Mouse (Mus musculus) midbrain, embryonic 10.5 days (tissue): ENCODE results near the gene Rps4x. TPM values are rescaled to one million over a fixed set of nuclear protein-coding genes. Genes with fewer than 3 reads are reported as not detected.
"Not testable (repeated sequence)": the region's sequence is repeated elsewhere in the genome, so short reads cannot be mapped to it uniquely, and the experiment has no call there.

Experiments used
- DNase-seq: peaks from one replicate; pipeline ENCODE4 v3.0.0-alpha.2; 2017; ENCODE audit warnings: low spot score
- H3K27ac ChIP-seq: fragments of 300-500 bp; sonication (generic); replicated peaks from 2 replicates; pipeline ENCODE4 v1.5.1; 2016; ENCODE audit warnings: mild to moderate bottlenecking
- H3K27me3 ChIP-seq: fragments of 300-500 bp; sonication (generic); 2 replicates; pipeline ENCODE4 v1.6.1; 2016; ENCODE audit warnings: low read depth, mild to moderate bottlenecking; ENCODE audit not compliant: poor library complexity, severe bottlenecking
- H3K36me3 ChIP-seq: fragments of 300-500 bp; sonication (generic); 2 replicates; pipeline ENCODE4 v1.6.1; 2016; ENCODE audit warnings: mild to moderate bottlenecking, moderate library complexity
- H3K4me1 ChIP-seq: fragments of 300-500 bp; sonication (generic); 2 replicates; pipeline ENCODE4 v1.6.1; 2016
- H3K4me3 ChIP-seq: fragments of 300-500 bp; sonication (generic); 2 replicates; pipeline ENCODE4 v1.5.1; 2016; ENCODE audit warnings: mild to moderate bottlenecking, moderate library complexity
- H3K9me3 ChIP-seq: fragments of 300-500 bp; sonication (generic); replicated peaks from 2 replicates; pipeline ENCODE4 v1.6.1; 2016; ENCODE audit warnings: mild to moderate bottlenecking
- WGBS: fragments of 180-500 bp; shearing (Covaris S2); methylation state at CpG from one replicate; pipeline ENCODE4 v1.1.7; 2016; 5-methylcytosine and 5-hydroxymethylcytosine counted together
- polyA plus RNA-seq: library from polyadenylated mRNA; unstranded; fragments of >200 nt; fragmentation: Nextera tagmentation; extraction: Ambion mirVana; gene quantifications from 2 replicates; pipeline ENCODE4 v1.2.1, GENCODE M21; 2016

Rps4x gene
- polyA plus RNA-seq, result 581 and 680 TPM in 2 replicates

- peak; percentile 85 for DNase-seq
- peaks cover 43% of the 10 kb centered on the region for H3K27me3 ChIP-seq
- H3K4me1 ChIP-seq, result peaks cover 30% of the 10 kb centered on the region
- peaks cover 38% of the 10 kb centered on the region for H3K36me3 ChIP-seq
- peak within 1 kb of the TSS; percentile 71 for H3K4me3 ChIP-seq
- H3K9me3 ChIP-seq, result no peaks in the 10 kb centered on the region
- 19% methylated on average over 37 of the region's 37 CpGs for WGBS
- peak within 1 kb of the TSS; percentile 93 for H3K27ac ChIP-seq
Observed at GRCm38 (mm10) chrX:102188712-102189497, at the start of gene Rps4x. Gene Rps4x, minus strand, starts transcription at chrX:102189394.

- DNase-seq, result peak; percentile 32
- Histone ChIP-seq H3K36me3 (no peaks in the 10 kb centered on the region), H3K27ac (no peak overlapping the region), H3K27me3 (peaks cover 3% of the 10 kb centered on the region; the same call in 1 of the 2 replicates), H3K4me1 (no peaks in the 10 kb centered on the region), H3K9me3 (no peaks in the 10 kb centered on the region), H3K4me3 (no peak overlapping the region)
- 21% methylated on average over 1 of the region's 1 CpGs for WGBS
Observed at GRCm38 (mm10) chrX:102219126-102219525, 29.9 kb upstream of the Rps4x start.

- WGBS, result 41% methylated on average over 9 of the region's 9 CpGs
- not testable (repeated sequence) for H3K27ac ChIP-seq, H3K4me1 ChIP-seq, H3K36me3 ChIP-seq, H3K4me3 ChIP-seq, H3K27me3 ChIP-seq, H3K9me3 ChIP-seq
- DNase-seq, result peak; percentile 34
Observed at GRCm38 (mm10) chrX:102215356-102215755, 26.2 kb upstream of the Rps4x start.

GRCm38 (mm10) chrX:102190840-102191239 lies 1.6 kb upstream of the Rps4x start:
- peaks cover 20% of the 10 kb centered on the region for H3K36me3 ChIP-seq
- H3K4me3 ChIP-seq, result no peak overlapping the region
- peaks cover 28% of the 10 kb centered on the region for H3K4me1 ChIP-seq
- 53% methylated on average over 1 of the region's 1 CpGs for WGBS
- DNase-seq, result no peak
- H3K27ac ChIP-seq, result no peak overlapping the region
- H3K27me3 ChIP-seq, result peaks cover 38% of the 10 kb centered on the region
- no peaks in the 10 kb centered on the region for H3K9me3 ChIP-seq

- Histone ChIP-seq H3K9me3 (no peaks in the 10 kb centered on the region), H3K36me3 (peaks cover 31% of the 10 kb centered on the region), H3K27ac (no peak overlapping the region; the same call in 1 of the 2 replicates), H3K27me3 (peaks cover 40% of the 10 kb centered on the region), H3K4me3 (peak overlapping the region; percentile 71; the same call in 1 of the 2 replicates), H3K4me1 (peaks cover 30% of the 10 kb centered on the region)
- WGBS, result 53% methylated on average over 5 of the region's 5 CpGs
- no peak for DNase-seq
Observed at GRCm38 (mm10) chrX:102189581-102189980, 387 bp upstream of the Rps4x start.

- no peak for DNase-seq
- Histone ChIP-seq H3K4me1 (peaks cover 30% of the 10 kb centered on the region), H3K4me3 (peak overlapping the region; percentile 71), H3K9me3 (no peaks in the 10 kb centered on the region), H3K36me3 (peaks cover 53% of the 10 kb centered on the region), H3K27me3 (peaks cover 43% of the 10 kb centered on the region), H3K27ac (no peak overlapping the region)
- 61% methylated on average over 11 of the region's 11 CpGs for WGBS
Observed at GRCm38 (mm10) chrX:102187023-102187699, 2.0 kb downstream of the Rps4x start.

- no peak overlapping the region for H3K27ac ChIP-seq
- peaks cover 50% of the 10 kb centered on the region for H3K36me3 ChIP-seq
- no peak overlapping the region for H3K4me3 ChIP-seq
- H3K9me3 ChIP-seq, result no peaks in the 10 kb centered on the region
- no peak for DNase-seq
- H3K27me3 ChIP-seq, result peaks cover 67% of the 10 kb centered on the region
- peaks cover 25% of the 10 kb centered on the region for H3K4me1 ChIP-seq
Observed at GRCm38 (mm10) chrX:102182575-102182974, 6.6 kb downstream of the Rps4x start.

- no peak for DNase-seq
- 89% methylated on average over 5 of the region's 5 CpGs for WGBS
- Histone ChIP-seq H3K9me3 (no peaks in the 10 kb centered on the region), H3K36me3 (no peaks in the 10 kb centered on the region), H3K4me1 (peaks cover 7% of the 10 kb centered on the region), H3K27me3 (peaks cover 56% of the 10 kb centered on the region), H3K4me3 (no peak overlapping the region), H3K27ac (no peak overlapping the region)
Observed at GRCm38 (mm10) chrX:102175538-102176287, 13.5 kb downstream of the Rps4x start.

GRCm38 (mm10) chrX:102170900-102171299 lies 18.3 kb downstream of the Rps4x start:
- H3K4me3 ChIP-seq, result no peak overlapping the region
- DNase-seq, result no peak
- peaks cover 68% of the 10 kb centered on the region for H3K27me3 ChIP-seq
- H3K27ac ChIP-seq, result no peak overlapping the region
- no peaks in the 10 kb centered on the region for H3K36me3 ChIP-seq
- 78% methylated on average over 3 of the region's 3 CpGs for WGBS
- H3K9me3 ChIP-seq, result no peaks in the 10 kb centered on the region
- H3K4me1 ChIP-seq, result peaks cover 13% of the 10 kb centered on the region

- H3K27me3 ChIP-seq, result peaks cover 73% of the 10 kb centered on the region
- WGBS, result 42% methylated on average over 3 of the region's 3 CpGs
Observed at GRCm38 (mm10) chrX:102170135-102170534, 19.1 kb downstream of the Rps4x start.

GRCm38 (mm10) chrX:102169724-102170123 lies 19.5 kb downstream of the Rps4x start:
- Histone ChIP-seq H3K27me3 (peaks cover 74% of the 10 kb centered on the region), H3K4me1 (peaks cover 13% of the 10 kb centered on the region), H3K4me3 (no peak overlapping the region), H3K9me3 (no peaks in the 10 kb centered on the region), H3K36me3 (no peaks in the 10 kb centered on the region), H3K27ac (no peak overlapping the region)
- 62% methylated on average over 1 of the region's 1 CpGs for WGBS
- no peak for DNase-seq

More at GRCm38 (mm10) chrX:102170135-102170534, 19.1 kb downstream of the Rps4x start:
- Histone ChIP-seq H3K9me3 (no peaks in the 10 kb centered on the region), H3K36me3 (no peaks in the 10 kb centered on the region), H3K27ac (no peak overlapping the region), H3K4me3 (no peak overlapping the region), H3K4me1 (peaks cover 13% of the 10 kb centered on the region)
- DNase-seq, result no peak

- H3K27me3 ChIP-seq, result peaks cover 59% of the 10 kb centered on the region
- WGBS, result 28% methylated on average over 6 of the region's 6 CpGs
- no peak overlapping the region for H3K4me3 ChIP-seq
- H3K9me3 ChIP-seq, result no peaks in the 10 kb centered on the region
- H3K27ac ChIP-seq, result peak overlapping the region; percentile 76
- peak; percentile 32 for DNase-seq
- peaks cover 13% of the 10 kb centered on the region for H3K4me1 ChIP-seq
- H3K36me3 ChIP-seq, result no peaks in the 10 kb centered on the region
Observed at GRCm38 (mm10) chrX:102166986-102167385, 22.2 kb downstream of the Rps4x start.
